In the genomic region with DNA sequence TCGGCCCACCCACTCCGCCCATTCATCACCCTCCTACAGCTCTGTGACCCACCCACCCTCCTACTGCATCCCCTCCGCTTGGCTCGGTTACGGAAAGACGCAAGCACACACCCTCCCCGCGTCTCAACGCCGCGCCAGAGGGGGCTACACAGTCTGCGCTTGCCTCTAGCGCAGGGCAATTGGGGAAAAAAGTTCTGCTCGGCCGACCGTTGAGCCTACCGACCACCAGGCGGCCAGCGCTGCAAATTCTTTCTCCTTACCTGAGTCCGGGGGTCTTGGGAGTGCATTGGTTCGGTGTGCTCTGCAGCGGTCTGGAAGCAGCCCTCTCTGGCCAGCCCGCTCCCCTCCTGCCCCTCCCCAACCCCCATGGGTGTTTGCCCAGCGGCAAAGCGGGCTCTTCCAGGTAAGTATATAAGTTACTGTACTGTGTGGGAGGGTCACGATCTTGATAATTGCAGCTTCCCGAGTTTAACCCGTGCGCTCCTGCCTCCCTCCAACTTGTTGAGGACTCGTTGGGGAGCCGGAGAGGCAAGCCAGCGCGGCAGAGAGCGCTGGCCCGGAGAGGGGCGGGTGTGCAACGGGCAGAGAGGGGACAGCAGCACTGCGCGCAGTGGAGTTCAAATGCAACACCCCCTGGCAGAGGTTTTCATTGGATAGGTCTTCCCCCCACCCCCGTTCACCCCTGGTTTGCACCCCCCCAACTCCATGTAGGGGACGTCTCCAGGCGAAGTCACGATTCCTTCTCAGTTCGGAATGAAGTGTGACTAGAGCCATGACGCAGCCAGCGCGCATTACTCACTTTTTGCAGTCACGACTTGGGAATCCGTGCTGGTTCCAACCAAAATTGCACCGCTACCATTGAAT, we compare ENCODE assay signal across 9 mouse cellular contexts.
DNase-seq lines count a peak whose midpoint lies in the region; ATAC-seq lines count a peak whose summit lies in the region.
"Had no signal": no experiment of that assay in that cellular context is flagged by ENCODE, and none has a peak within 500 bp of the region (broad histone marks: within the 10 kb centered on the region; RNA-seq: fewer than 3 reads in every experiment).

No protein-coding gene starts in this region.

- no peak overlapping the region for H3K27ac ChIP-seq in heart, embryonic 12.5 days (ENCODE audit: poor library complexity, severe bottlenecking)
- H3K27ac ChIP-seq in embryonic facial prominence, embryonic 12.5 days: no peak overlapping the region
- no peak overlapping the region for H3K27ac ChIP-seq in limb, embryonic 13.5 days
- no peak overlapping the region for H3K27ac ChIP-seq in stomach, embryonic 16.5 days (ENCODE audit: low read length)

- peaks cover 67% of the 10 kb centered on the region for H3K4me1 ChIP-seq in heart, embryonic 12.5 days (replicated peaks)
- H3K4me1 ChIP-seq in embryonic facial prominence, embryonic 12.5 days: peaks cover 11% of the 10 kb centered on the region
- peaks cover 28% of the 10 kb centered on the region for H3K4me1 ChIP-seq in limb, embryonic 13.5 days
- peaks cover 7% of the 10 kb centered on the region; the same call in 1 of the 2 replicates for H3K4me1 ChIP-seq in stomach, embryonic 16.5 days (ENCODE audit: control insufficient read depth, insufficient read depth, low read length)

- H3K9me3 ChIP-seq in heart, embryonic 12.5 days (replicated peaks): no peaks in the 10 kb centered on the region
- H3K9me3 ChIP-seq in embryonic facial prominence, embryonic 12.5 days: no peaks in the 10 kb centered on the region
- H3K9me3 ChIP-seq in limb, embryonic 13.5 days: no peaks in the 10 kb centered on the region
- H3K9me3 ChIP-seq in stomach, embryonic 16.5 days (replicated peaks; ENCODE audit: control insufficient read depth, low read length): no peaks in the 10 kb centered on the region

- H3K4me3 ChIP-seq in heart, embryonic 12.5 days: peak overlapping the region; percentile 46
- peak overlapping the region; percentile 21 for H3K4me3 ChIP-seq in embryonic facial prominence, embryonic 12.5 days
- H3K4me3 ChIP-seq in limb, embryonic 13.5 days: peak overlapping the region; percentile 28
- peak overlapping the region; percentile 22 for H3K4me3 ChIP-seq in stomach, embryonic 16.5 days (replicated peaks; ENCODE audit: low read length)

- peak overlapping the region; percentile 83 for H3K4me2 ChIP-seq in heart, embryonic 12.5 days
- peak overlapping the region; percentile 42 for H3K4me2 ChIP-seq in embryonic facial prominence, embryonic 12.5 days (replicated peaks)
- peak overlapping the region; percentile 51 for H3K4me2 ChIP-seq in limb, embryonic 13.5 days (replicated peaks)
- H3K4me2 ChIP-seq in stomach, embryonic 16.5 days (ENCODE audit: low read depth, low read length): peak overlapping the region; percentile 37

- no peaks in the 10 kb centered on the region for H3K36me3 ChIP-seq in heart, embryonic 12.5 days
- no peaks in the 10 kb centered on the region for H3K36me3 ChIP-seq in embryonic facial prominence, embryonic 12.5 days
- H3K36me3 ChIP-seq in limb, embryonic 13.5 days: no peaks in the 10 kb centered on the region
- H3K36me3 ChIP-seq in stomach, embryonic 16.5 days (ENCODE audit: control insufficient read depth, insufficient read depth, low read length): no peaks in the 10 kb centered on the region

- DNase-seq in heart, adult 9 months (ENCODE audit: low spot score in 2 of 2): no peak
- DNase-seq in MN1 (ENCODE audit: low spot score): peak; percentile 34
- no peak for DNase-seq in thymus, postnatal 10 days (ENCODE audit: low spot score in 2 of 2)
- no peak for DNase-seq in heart, postnatal 25 days (ENCODE audit: low spot score)

- H3K27me3 ChIP-seq in heart, embryonic 12.5 days (replicated peaks): peaks cover 83% of the 10 kb centered on the region
- peaks cover 99% of the 10 kb centered on the region for H3K27me3 ChIP-seq in embryonic facial prominence, embryonic 12.5 days
- peaks cover 100% of the 10 kb centered on the region for H3K27me3 ChIP-seq in limb, embryonic 13.5 days
- peaks cover 96% of the 10 kb centered on the region for H3K27me3 ChIP-seq in stomach, embryonic 16.5 days (ENCODE audit: control insufficient read depth, insufficient read depth, low read length)

- no peak for ATAC-seq in heart, embryonic 12.5 days (ENCODE audit: insufficient number of reproducible peaks, low FRiP score)
- ATAC-seq in embryonic facial prominence, embryonic 12.5 days (ENCODE audit: insufficient number of reproducible peaks, insufficient read depth, low FRiP score, low TSS enrichment): no peak
- ATAC-seq in limb, embryonic 13.5 days (ENCODE audit: low FRiP score, low read depth): no peak
- ATAC-seq in stomach, embryonic 16.5 days (ENCODE audit: insufficient read depth, low FRiP score): no peak
- ATAC-seq: Patski had no signal

- intact Hi-C loops in heart, postnatal 25 days (cut with DNase I): no loop called here

- no peak overlapping the region for H3K9ac ChIP-seq in heart, embryonic 12.5 days
- H3K9ac ChIP-seq in embryonic facial prominence, embryonic 12.5 days: no peak overlapping the region
- no peak overlapping the region for H3K9ac ChIP-seq in limb, embryonic 13.5 days
- H3K9ac ChIP-seq in stomach, embryonic 16.5 days (ENCODE audit: low read length): no peak overlapping the region

- WGBS in heart, embryonic 12.5 days: 2% methylated on average over 50 of the region's 50 CpGs
- under 1% methylated on average over 50 of the region's 50 CpGs for WGBS in embryonic facial prominence, embryonic 12.5 days
- under 1% methylated on average over 50 of the region's 50 CpGs for WGBS in limb, embryonic 13.5 days
- WGBS in stomach, embryonic 16.5 days: under 1% methylated on average over 50 of the region's 50 CpGs
